9 mouse cellular contexts compared by ENCODE assay signal in the genomic region with DNA sequence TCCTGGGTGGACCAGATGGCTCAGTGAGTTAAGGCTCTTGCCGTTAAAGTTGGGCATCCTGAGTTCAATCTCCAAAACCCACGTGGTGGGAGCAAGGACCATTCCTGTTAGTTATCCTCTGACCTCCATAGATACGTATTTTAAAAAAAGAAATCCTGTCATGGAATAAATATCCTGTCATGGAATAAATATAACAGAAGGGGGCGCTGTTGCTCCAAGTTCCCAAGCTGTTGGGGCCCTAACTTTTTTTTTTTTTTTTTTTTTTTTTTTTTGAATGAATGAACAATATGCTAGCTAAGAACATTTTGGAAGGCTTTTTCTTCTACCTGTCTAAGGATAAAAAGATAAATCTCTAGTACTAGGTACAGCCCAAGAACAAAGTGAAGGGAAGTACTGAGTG. TPM values are rescaled to one million over a fixed set of nuclear protein-coding genes. Genes with fewer than 3 reads are reported as not detected.
DNase-seq lines count a peak whose midpoint lies in the region; ATAC-seq and TF ChIP-seq lines count a peak whose summit lies in the region.
"Had no signal": no experiment of that assay in that cellular context is flagged by ENCODE, and none has a peak within 500 bp of the region (broad histone marks: within the 10 kb centered on the region; RNA-seq: fewer than 3 reads in every experiment).

No protein-coding gene starts in this region.

- no peak overlapping the region for H3K9ac ChIP-seq in kidney, embryonic 14.5 days (ENCODE audit: low read depth, low read length)
- H3K9ac ChIP-seq in MEL (ENCODE audit: control insufficient read depth, low read depth, low read length, poor library complexity, severe bottlenecking) = no peak overlapping the region
- H3K9ac ChIP-seq: neural tube, embryonic 13.5 days had no signal

- peak; percentile 35 to 82 (median 56) for TF ChIP-seq CTCF in MEL (IDR thresholded peaks at IDR 0.05 in 2 of 3, conservative IDR thresholded peaks at IDR 0.05 in 1 of 3; ENCODE audit: control insufficient read depth in 1 of 3, insufficient read depth in 1 of 3, low read depth in 2 of 3, low read length in 3 of 3, poor library complexity in 1 of 3, severe bottlenecking in 1 of 3)

- no peaks in the 10 kb centered on the region for H3K36me3 ChIP-seq in kidney, embryonic 14.5 days (ENCODE audit: control insufficient read depth, insufficient read depth, low read length)
- H3K36me3 ChIP-seq in MEL (ENCODE audit: control insufficient read depth in 1 of 2, insufficient read depth in 2 of 2, low read length in 2 of 2) = 0 out of 4 replicates have a peak, but pooled peaks cover 0 to 2% of the 10 kb centered on the region in 2 experiments
- no peaks in the 10 kb centered on the region for H3K36me3 ChIP-seq in midbrain, embryonic 10.5 days
- H3K36me3 ChIP-seq: neural tube, embryonic 13.5 days had no signal

- TF ChIP-seq POLR2A in MEL (IDR thresholded peaks at IDR 0.05; ENCODE audit: control insufficient read depth in 1 of 2, insufficient read depth in 1 of 2, low read depth in 1 of 2, low read length in 2 of 2, poor library complexity in 1 of 2) = no peak

- peak; percentile 94 for TF ChIP-seq RAD21 in MEL (IDR thresholded peaks at IDR 0.05; ENCODE audit: low read depth, low read length)

- no peaks in the 10 kb centered on the region for H3K4me1 ChIP-seq in kidney, embryonic 14.5 days (ENCODE audit: control insufficient read depth, insufficient read depth, low read length)
- peaks cover 0 to 7% of the 10 kb centered on the region in 2 experiments; a peak in 3 of 4 replicates for H3K4me1 ChIP-seq in MEL (ENCODE audit: control insufficient read depth in 1 of 2, insufficient read depth in 2 of 2, low read length in 2 of 2)
- no peaks in the 10 kb centered on the region for H3K4me1 ChIP-seq in midbrain, embryonic 10.5 days
- H3K4me1 ChIP-seq: neural tube, embryonic 13.5 days had no signal

- no peak overlapping the region for H3K4me3 ChIP-seq in kidney, embryonic 14.5 days (ENCODE audit: low read length)
- no peak overlapping the region for H3K4me3 ChIP-seq in MEL (ENCODE audit: control insufficient read depth in 1 of 2, insufficient read depth in 1 of 2, low read depth in 2 of 2, low read length in 2 of 2)
- no peak overlapping the region for H3K4me3 ChIP-seq in midbrain, embryonic 10.5 days
- H3K4me3 ChIP-seq: neural tube, embryonic 13.5 days had no signal

- 6% methylated on average over 4 of the region's 4 CpGs for WGBS in kidney, embryonic 14.5 days
- WGBS in midbrain, embryonic 10.5 days = 10% methylated on average over 4 of the region's 4 CpGs

- H3K79me2 ChIP-seq in MEL (ENCODE audit: control insufficient read depth, insufficient read depth, low read length, poor library complexity) = no peaks in the 10 kb centered on the region

- no peak for ATAC-seq in kidney, embryonic 14.5 days (ENCODE audit: low FRiP score, low TSS enrichment)

- H3K27ac ChIP-seq in kidney, embryonic 14.5 days (ENCODE audit: low read depth, low read length) = no peak overlapping the region
- no peak overlapping the region for H3K27ac ChIP-seq in MEL (ENCODE audit: control insufficient read depth, low read depth, low read length)
- H3K27ac ChIP-seq in midbrain, embryonic 10.5 days (replicated peaks) = no peak overlapping the region
- H3K27ac ChIP-seq: neural tube, embryonic 13.5 days had no signal

- DNase-seq in kidney, adult 9 months = peak; percentile 64
- peak; percentile 82 for DNase-seq in CD4-positive, CD25-positive, alpha-beta regulatory T cell, adult 2 months (ENCODE audit: low read depth, low spot score)
- peak; percentile 74 for DNase-seq in MEL (ENCODE audit: low read depth, low spot score)
- DNase-seq in induced T-regulatory cell, adult 2 months (ENCODE audit: low read depth) = peak; percentile 85
- no peak for DNase-seq in urinary bladder, postnatal 36 days (ENCODE audit: low spot score in 2 of 2)
- DNase-seq in midbrain, embryonic 10.5 days (ENCODE audit: low spot score) = no peak

- no peak overlapping the region for H3K4me2 ChIP-seq in kidney, embryonic 14.5 days (replicated peaks; ENCODE audit: low read depth, low read length)
- H3K4me2 ChIP-seq: neural tube, embryonic 13.5 days had no signal

- no peaks in the 10 kb centered on the region for H3K27me3 ChIP-seq in kidney, embryonic 14.5 days (ENCODE audit: control insufficient read depth, insufficient read depth, low read length)
- H3K27me3 ChIP-seq in MEL (ENCODE audit: control insufficient read depth in 1 of 2, insufficient read depth in 2 of 2, low read length in 2 of 2) = no peaks in the 10 kb centered on the region
- peaks cover 10% of the 10 kb centered on the region for H3K27me3 ChIP-seq in midbrain, embryonic 10.5 days (ENCODE audit: low read depth, poor library complexity, severe bottlenecking)

- no peak for TF ChIP-seq EP300 in MEL (IDR thresholded peaks at IDR 0.05; ENCODE audit: low read depth in 1 of 2, low read length in 2 of 2)

- H3K9me3 ChIP-seq in kidney, embryonic 14.5 days (ENCODE audit: control insufficient read depth, low read length) = no peaks in the 10 kb centered on the region
- no peaks in the 10 kb centered on the region for H3K9me3 ChIP-seq in MEL (replicated peaks; ENCODE audit: insufficient read depth, low read length)
- no peaks in the 10 kb centered on the region for H3K9me3 ChIP-seq in midbrain, embryonic 10.5 days (replicated peaks)
- H3K9me3 ChIP-seq: neural tube, embryonic 13.5 days had no signal

TF ChIP-seq in MEL, 35 proteins besides CTCF, POLR2A, EP300 and RAD21:
- no peak for TF ChIP-seq CHD1 (IDR thresholded peaks at IDR 0.05; ENCODE audit: low read depth, low read length)
- 0 out of 2 replicates have a peak, but pooled peaks have one; percentile 43 for TF ChIP-seq SIN3A (IDR thresholded peaks at IDR 0.05; ENCODE audit: low read length)
- peak; percentile 89 for TF ChIP-seq SMC3 (IDR thresholded peaks at IDR 0.05; ENCODE audit: low read depth, low read length)
- no peak for TF ChIP-seq TCF12 (IDR thresholded peaks at IDR 0.05; ENCODE audit: low read depth, low read length)
- TF ChIP-seq ZC3H11A (IDR thresholded peaks at IDR 0.05; ENCODE audit: low read depth, low read length) = peak; percentile 96
- no peak for TF ChIP-seq NRF1 (IDR thresholded peaks at IDR 0.05; ENCODE audit: insufficient read depth, low read depth, low read length, poor library complexity, severe bottlenecking)
- TF ChIP-seq ZNF384 (IDR thresholded peaks at IDR 0.05; ENCODE audit: low read depth, low read length) = peak; percentile 100
- no peak for TF ChIP-seq MEF2A (IDR thresholded peaks at IDR 0.05; ENCODE audit: extremely low read depth, insufficient replicate concordance, low read depth, low read length, poor library complexity, severe bottlenecking)
- peak; percentile 77; the same call in 1 of the 2 replicates for TF ChIP-seq ZKSCAN1 (IDR thresholded peaks at IDR 0.05; ENCODE audit: low read depth, low read length)
- no peak for TF ChIP-seq ETS1 (IDR thresholded peaks at IDR 0.05; ENCODE audit: low read depth, low read length)
- no peak for TF ChIP-seq POLR2AphosphoS2 (IDR thresholded peaks at IDR 0.05; ENCODE audit: low read length)

RNA-seq across cellular contexts. Expression of gene Chsy1, which starts 7.4 kb away (rescaled TPM):
- polyA plus RNA-seq in kidney, embryonic 14.5 days (2014; fragmentation: Nextera tagmentation; extraction: Ambion mirVana) = 26.0 and 29.7 TPM in 2 replicates
- total RNA-seq in MEL (2012; rRNA removed) = 10.2 and 10.3 TPM in 2 replicates
- polyA plus RNA-seq in MEL (2012; ENCODE audit: insufficient read depth in 1 of 2, insufficient read length in 2 of 2, low read depth in 1 of 2, low replicate concordance in 2 of 2, missing spikeins in 1 of 2) = 1 to 10 TPM in 1 of 2 experiments, not detected in 1; 8.5 TPM
- 12.0 and 12.2 TPM in 2 replicates for polyA plus RNA-seq in midbrain, embryonic 10.5 days (2016; fragmentation: Nextera tagmentation; extraction: Ambion mirVana)

RNA-seq across cellular contexts. Expression of gene Selenos, which starts 22.4 kb away (rescaled TPM):
- polyA plus RNA-seq in kidney, embryonic 14.5 days (2014; fragmentation: Nextera tagmentation; extraction: Ambion mirVana) = 96.6 and 108 TPM in 2 replicates
- 91.8 and 103 TPM in 2 replicates for total RNA-seq in MEL (2012; rRNA removed)
- 10 to 100 TPM in 1 of 2 experiments, not detected in 1; 79.9 TPM for polyA plus RNA-seq in MEL (2012; ENCODE audit: insufficient read depth in 1 of 2, insufficient read length in 2 of 2, low read depth in 1 of 2, low replicate concordance in 2 of 2, missing spikeins in 1 of 2)
- polyA plus RNA-seq in midbrain, embryonic 10.5 days (2016; fragmentation: Nextera tagmentation; extraction: Ambion mirVana) = 86.7 and 96.9 TPM in 2 replicates

RNA-seq across cellular contexts. Expression of gene Snrpa1, which starts 43.1 kb away (rescaled TPM):
- polyA plus RNA-seq in kidney, embryonic 14.5 days (2014; fragmentation: Nextera tagmentation; extraction: Ambion mirVana) = 201 and 241 TPM in 2 replicates
- total RNA-seq in MEL (2012; rRNA removed) = 188 and 227 TPM in 2 replicates
- 100 to 1,000 TPM; 260 to 318 TPM for polyA plus RNA-seq in MEL (2012; ENCODE audit: insufficient read depth in 1 of 2, insufficient read length in 2 of 2, low read depth in 1 of 2, low replicate concordance in 2 of 2, missing spikeins in 1 of 2)
- 244 and 271 TPM in 2 replicates for polyA plus RNA-seq in midbrain, embryonic 10.5 days (2016; fragmentation: Nextera tagmentation; extraction: Ambion mirVana)

RNA-seq across cellular contexts. Expression of gene Gm45213, which starts 58.5 kb away (rescaled TPM):
- polyA plus RNA-seq in kidney, embryonic 14.5 days (2014; fragmentation: Nextera tagmentation; extraction: Ambion mirVana) = not detected in 2 replicates
- not detected in 2 replicates for total RNA-seq in MEL (2012; rRNA removed)
- polyA plus RNA-seq in MEL (2012; ENCODE audit: insufficient read depth in 1 of 2, insufficient read length in 2 of 2, low read depth in 1 of 2, low replicate concordance in 2 of 2, missing spikeins in 1 of 2) = not detected
- not detected in 2 replicates for polyA plus RNA-seq in midbrain, embryonic 10.5 days (2016; fragmentation: Nextera tagmentation; extraction: Ambion mirVana)
- total RNA-seq: layer of hippocampus, postnatal 14 days had no signal
- polyA plus RNA-seq: neural tube, embryonic 13.5 days had no signal

Comparison
In these comparisons a context has a peak if more than half of its experiments do, and no peak if none do; other contexts are left out.
1. DNase-seq: peak in kidney, adult 9 months (single experiment), CD4-positive, CD25-positive, alpha-beta regulatory T cell, adult 2 months (single experiment), MEL (single experiment) and induced T-regulatory cell, adult 2 months (single experiment); none in urinary bladder, postnatal 36 days (0 of 2) and midbrain, embryonic 10.5 days (single experiment).